Mouse (Mus musculus): Measurements from ENCODE around the gene Aes.

Aes gene

DNA sequence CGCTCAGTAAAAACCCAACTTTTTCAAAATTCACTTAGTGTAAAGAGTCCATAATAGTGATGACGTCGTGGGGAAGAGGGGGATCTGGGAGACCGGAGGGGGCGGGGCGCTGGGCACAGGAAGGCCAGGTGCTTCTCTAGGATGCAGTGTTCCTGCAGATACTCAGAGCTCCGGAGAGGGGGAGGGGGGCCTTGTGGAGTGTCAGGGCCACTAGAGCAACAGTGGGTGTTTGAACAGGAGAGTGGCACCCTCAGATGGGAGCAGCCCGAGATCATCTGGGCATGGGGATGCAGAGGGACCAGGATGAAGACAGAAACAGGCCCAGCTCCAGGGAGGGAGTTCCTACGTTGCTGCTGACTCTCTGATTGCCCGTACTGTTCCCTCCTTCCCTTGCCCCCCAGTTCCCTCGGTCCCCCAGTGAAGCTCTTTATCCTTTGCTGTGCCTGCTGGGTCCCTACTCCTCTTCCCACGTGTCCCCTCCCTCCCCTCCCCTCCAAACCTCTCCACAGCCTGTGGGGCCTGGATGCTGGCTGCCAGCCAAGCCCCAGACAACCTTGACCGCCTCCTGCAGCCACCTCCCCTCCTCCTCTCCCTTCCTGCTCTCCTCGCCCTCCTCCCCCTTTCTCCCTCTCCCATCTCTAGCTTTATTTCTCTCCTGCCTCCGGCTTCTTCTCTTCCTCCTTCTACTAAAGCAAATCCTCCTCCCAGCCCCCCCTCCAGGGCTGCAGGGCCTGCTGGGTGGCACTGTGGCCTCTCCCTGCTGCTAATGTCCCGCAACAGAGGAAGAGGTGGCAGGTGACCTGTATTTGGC, 9.3 kb downstream of the Aes start:
- DNase-seq (ENCODE audit: low read depth): no peak

DNA sequence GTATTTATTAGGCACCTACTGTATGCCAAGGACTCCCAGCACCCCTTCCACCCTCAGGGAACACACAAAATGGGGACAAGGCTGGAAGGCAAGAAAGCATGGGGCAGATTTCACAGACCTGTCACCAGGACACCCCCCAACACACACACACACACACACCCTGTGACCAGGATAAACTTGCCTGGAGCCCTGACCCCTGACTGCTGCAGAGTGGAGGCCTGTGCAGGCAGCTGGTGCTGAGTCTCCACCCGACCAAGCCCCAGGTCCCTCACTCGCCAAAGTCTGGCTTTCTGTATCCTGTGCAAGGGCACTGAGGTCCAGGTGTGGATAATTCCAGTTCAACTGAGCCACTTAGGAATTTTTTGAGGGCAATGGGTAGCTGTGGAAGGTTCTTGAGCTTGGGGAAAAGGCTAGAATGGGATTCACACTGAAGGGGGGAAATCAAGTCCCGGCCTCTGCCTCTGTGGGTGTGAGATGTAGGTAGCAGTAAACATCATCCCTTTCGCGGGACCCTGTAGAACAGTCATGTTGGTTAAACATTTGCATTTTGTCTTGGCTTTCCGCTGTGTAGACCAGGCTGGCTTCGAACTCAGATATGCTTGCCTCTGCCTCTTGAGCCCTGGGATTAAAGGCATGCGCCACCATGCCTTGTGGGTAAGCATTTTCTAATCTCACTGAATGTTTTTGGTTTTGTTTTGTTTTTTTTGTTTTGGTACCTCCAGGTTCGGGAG, 10.4 kb downstream of the Aes start:
- peak; percentile 33 for DNase-seq (ENCODE audit: low read depth)

DNA sequence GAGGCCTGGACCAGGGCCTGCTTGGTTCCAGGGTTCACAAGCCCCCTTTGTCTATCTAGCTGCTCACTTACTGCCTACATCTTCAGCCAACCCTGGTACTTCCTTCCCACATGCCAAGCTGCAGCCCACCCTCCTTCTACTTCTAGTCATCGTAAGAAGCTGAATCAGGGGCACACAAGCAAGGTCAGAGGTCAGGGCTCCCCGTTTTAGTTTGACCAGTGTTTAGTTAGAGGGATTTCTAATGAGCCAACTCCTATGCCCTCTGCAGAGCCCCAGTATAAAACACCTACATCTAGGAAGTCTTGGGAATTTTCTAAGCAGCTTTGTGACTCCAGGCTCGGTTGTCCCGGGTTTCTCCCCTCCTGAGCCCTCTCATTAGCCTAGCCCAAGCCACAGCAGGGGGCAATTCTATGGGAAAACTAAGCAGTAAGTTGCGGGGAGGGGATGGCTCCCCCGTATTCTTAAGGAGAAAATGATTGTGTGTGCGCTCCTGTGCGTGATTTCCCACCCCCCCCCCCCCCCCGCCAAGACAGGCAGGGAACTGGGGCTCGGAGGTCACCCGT, 11.0 kb downstream of the Aes start:
- DNase-seq (ENCODE audit: low read depth): no peak

DNA sequence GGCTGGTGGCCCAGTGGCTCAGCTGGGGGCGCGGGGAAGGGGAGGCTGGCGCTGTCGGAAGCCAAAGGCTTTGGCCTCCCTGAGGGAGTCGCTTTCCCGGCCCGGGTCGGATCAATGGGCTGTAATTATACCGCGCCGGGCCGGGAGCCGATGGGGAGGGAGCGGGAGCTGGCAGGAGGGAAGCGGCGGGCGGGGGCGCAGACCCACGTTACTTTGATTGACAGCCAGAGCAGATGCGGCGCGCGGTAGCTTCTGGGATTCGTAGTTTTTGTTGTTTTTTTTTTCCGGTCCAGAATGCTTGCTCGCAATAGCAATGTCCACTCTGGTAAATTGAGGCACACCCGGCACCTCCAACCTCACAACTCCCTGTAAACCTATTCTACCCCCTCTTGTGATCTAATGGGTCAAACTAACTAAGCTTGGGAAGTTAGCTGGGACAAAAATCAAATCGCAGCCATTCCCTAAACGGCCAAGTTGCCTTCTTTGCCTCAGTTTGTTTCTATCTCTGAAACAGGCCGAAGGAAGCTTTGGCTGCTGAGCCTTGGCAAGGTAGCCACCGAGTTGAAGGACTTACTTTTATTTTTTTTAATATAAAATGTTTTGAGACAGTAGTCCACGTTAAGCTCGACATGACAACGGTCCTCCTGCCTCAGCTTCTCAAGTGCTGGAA, 11.7 kb downstream of the Aes start:
- DNase-seq (ENCODE audit: low read depth): peak; percentile 86

DNA sequence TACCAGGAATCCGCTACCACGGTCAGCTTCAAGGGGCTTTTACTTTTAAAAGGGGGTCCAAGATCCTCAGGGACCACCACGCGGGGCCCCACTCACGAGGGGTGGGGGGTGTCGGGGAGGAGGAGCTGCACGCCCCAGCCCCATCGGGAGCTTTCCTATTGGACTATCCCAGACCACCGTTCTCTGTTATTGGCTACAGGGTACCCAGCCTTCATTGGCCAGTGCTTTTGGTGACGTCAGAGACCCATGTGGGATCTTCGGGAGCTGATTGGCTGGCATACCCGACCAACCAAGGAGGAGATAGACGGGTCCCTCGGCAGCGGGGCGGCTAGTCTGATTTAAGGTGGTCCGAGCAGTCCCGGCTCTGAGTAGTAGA, 12.2 kb downstream of the Aes start:
- DNase-seq (ENCODE audit: low read depth): peak; percentile 90

DNA sequence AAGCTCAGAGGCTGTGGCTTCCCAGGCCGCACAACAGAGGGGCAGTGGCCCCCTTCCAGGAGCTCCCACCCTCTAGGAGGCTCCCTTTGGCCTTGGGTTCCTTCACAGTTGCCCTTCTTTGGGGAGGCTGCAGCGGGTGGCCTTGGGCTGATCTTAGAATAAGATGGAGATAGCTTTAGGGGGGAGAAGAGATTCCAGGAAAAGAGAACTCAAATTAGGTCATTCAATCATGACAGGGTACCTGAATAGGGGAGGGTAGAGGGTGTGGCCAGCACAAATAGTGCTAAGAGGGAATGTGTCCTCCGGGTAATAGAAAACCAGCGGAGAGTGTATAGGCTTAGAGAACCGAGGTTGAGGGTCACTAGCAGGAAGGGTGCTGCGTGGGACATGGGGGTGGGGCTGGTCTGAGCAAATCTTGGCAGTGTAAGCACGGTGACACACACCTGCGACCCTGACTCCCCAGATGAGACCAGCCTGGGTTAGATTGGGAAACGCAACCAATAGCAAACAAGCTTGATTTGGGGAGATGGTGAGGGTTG, 12.9 kb downstream of the Aes start:
- DNase-seq (ENCODE audit: low read depth): no peak

DNA sequence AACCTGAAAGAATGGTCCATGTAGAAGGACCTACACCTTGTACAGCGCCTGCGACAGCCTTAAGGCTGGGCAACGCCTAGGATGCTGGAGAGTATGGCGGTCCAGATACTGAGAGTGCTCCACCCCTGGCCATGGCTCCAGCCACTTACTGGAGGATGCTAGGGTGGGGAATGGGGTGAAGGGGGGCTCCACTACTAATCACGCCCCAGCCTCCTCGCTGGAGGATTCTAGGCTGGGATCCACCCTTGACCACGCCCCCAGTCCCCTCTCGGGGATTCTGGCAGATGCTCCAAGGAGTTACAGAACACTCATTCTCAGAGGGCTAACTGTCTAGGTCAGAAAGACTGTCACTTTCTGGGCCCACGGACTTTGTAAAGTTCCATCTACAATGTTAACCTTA, 13.7 kb downstream of the Aes start:
- peak; percentile 13 for DNase-seq (ENCODE audit: low read depth)

DNA sequence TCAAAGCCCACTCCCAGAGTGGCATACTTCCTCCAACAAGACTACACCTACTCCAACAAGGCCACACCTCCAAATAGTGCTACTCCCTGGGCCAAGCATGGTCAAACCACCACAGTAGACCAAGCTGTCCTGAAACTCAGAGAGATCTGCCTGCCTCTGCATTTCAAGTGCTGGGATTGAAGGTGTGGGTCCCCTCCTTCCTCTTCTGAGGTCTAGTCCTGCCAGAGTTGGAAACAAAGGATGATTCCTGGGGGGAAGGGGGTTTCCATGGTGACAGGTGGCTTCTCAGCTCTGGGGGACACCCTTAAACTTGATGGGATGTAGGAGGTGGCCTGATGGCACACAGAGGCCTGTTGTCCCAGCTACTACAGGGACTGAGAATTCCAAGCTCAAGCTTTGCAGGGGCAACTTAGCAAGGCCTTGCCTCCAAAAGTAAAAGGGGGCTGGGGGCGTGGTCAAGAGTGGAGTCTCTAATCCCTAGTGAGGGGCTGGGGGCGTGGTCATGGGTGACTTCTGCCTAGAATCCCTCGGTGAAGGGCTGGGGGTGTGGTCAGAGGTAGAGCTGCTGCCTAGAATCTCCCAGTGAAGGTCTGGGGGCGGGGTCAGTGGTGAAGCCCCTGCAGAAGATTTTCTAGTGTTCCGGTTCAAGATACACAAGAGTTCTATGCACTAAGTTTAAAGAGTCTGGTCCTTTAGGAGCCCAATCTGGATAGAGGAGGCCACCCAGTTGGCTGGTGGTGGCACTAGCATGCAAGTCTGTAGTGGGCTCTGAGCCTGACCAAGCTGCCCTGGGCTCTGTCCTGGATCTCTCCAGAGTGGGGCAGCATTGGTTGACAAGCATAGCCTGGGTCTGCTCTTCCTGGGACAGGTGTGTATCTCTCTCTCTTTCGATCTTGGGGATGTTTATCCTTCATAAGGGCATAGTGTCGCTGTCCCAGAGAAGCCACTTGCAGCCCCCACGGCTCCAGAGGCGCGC, 15.1 kb downstream of the Aes start, which contains the start of gene Tle2:
Gene Tle2 (plus strand): TSS at position 481 of the 976 bp plus-strand sequence.
- DNase-seq (ENCODE audit: low read depth): peak; percentile 17

DNA sequence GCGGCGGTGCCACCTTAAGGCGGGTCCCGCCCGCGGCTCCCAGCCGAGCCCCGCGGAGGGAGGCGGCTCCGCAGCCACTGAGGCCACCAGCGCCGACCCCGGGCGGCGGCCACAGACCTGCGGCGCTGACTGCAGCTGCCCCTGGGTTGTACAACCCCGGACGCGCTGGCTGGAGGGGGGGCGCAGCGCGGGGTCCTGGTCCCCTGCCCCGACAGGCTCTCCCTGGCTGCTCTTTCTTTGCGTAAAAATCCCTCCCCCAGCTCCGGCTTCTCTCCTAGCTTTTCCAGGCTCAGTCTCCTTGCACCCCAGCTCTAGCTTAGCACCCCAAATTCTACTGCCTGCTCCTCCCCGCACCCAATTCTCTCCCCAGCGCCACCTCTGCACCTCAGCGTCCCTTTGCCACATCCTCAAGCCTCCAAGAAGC, 15.9 kb downstream of the Aes start:
- DNase-seq (ENCODE audit: low read depth): peak; percentile 41

DNA sequence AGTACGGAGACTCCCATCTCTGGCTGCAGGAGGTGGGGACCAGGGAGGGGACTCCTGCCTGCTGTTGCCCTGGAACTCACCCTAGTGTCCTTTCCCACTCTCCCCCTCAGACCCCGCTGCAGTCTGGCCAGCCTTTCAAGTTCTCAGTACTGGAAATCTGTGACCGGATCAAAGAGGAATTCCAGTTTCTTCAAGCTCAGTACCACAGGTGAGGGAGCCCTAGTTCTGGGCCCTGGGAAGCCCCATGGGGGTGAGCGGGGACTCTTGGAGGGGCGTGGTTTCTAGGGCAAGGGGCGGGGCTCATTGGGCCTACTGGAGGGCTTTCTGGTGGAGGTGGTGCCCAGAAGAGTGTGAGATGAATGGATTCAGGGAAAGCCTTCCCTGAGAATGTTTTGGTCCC, 16.4 kb downstream of the Aes start:
- DNase-seq (ENCODE audit: low read depth): peak; percentile 35

DNA sequence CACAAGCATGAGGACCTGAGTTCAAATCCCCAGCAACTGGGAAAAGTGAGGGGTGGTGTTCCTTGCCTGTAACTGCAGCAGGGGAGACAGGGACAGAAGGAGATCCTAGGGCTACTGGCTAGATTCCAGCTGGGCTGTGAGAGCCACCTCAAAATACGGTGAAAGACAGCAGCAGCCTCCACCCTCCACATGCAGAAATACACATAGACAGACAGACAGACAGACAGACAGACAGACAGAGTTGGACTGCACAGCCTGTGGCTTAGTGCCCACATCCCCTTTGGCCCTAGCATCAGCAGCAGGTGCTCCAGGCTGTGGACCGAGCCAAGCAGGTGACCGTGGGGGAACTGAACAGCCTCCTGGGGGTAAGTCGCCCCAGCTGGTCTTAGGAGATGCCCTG, 20.7 kb downstream of the Aes start:
- no peak for DNase-seq (ENCODE audit: low read depth)

DNA sequence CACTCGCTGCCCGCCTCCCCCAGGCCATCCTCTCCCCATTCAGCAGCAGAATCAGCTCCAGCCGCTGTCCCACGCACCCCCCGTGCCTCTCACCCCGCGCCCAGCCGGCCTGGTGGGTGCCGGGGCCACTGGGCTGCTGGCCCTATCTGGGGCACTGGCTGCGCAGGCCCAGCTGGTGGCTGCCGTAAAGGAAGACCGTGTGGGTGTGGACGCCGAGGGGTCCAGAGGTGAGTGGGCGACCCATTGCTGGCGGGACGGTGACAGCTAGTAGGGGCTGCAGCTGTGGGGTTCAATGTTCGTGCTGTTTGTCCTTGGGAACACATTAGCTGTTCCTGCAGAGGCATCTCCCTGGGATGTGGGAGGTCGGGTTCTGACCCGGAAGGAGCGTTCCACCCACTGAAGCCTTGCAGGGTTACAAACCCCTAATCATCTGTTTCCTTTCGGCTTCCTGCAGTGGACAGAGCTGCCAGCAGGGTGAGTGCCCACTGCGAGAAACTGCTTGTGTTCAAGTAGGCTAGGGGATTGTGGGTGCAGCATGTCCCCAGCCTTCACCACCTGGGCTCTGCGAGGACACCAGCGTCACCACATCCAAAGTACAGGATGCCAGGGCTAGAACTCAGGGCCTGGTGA, 21.3 kb downstream of the Aes start:
- peak; percentile 42 for DNase-seq (ENCODE audit: low read depth)

DNA sequence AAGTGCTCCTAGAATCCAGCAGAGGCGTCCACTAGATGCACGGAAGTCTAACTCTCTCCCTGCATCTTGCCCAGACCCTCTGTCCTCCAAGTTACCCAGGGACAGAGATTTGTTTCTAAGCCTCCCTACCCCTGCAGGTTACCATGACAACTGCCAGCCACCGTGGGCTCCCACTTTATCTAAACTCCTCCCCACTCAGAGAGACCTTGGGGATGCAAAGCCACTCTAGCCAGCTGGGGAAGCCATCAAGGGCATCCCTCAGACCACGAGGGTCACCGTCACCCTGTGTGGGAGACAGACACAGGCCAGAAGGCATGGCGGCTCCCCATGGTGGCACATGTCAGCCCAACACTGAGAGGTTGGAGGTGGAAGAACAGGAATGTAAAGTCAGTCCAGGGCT, 24.1 kb downstream of the Aes start:
- DNase-seq (ENCODE audit: low read depth): no peak

DNA sequence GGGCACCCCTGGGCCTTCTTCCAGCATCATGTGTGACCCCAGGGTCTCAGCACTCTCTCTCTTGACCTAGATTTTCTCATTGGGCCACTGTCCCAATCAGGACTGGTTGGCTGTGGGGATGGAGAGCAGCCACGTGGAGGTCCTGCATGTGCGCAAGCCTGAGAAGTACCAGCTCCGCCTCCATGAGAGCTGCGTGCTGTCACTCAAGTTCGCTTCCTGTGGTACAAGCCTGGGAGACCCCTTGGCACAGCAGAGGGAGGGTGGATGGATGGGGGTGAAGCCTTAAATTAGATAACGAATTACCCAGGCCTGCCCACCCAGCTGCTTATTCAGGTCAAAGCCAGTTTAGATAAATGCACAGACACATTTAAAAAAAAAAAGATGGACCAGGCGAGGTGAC, 29.5 kb downstream of the Aes start:
- no peak for DNase-seq (ENCODE audit: low read depth)

DNA sequence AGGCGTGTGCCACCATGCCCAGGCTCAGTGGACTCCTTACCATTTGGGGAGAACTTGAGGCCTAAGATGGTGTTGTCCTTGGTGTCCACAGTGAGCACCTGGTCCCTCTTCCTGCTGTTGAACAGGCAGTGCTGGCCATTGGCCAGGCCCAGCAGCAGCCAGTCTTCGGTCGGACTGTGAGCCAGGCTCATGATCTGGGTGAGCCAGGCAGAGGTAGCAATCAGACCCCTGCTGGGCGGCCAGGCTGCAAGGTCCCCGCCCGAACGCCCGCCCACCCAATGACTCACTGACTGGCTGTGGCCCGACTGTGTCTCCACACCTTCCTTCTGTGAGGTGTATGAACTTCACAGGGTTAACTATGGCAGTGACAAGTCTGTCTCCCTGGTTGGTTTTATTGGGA, 32.6 kb downstream of the Aes start:
- no peak for DNase-seq (ENCODE audit: low read depth)

DNA sequence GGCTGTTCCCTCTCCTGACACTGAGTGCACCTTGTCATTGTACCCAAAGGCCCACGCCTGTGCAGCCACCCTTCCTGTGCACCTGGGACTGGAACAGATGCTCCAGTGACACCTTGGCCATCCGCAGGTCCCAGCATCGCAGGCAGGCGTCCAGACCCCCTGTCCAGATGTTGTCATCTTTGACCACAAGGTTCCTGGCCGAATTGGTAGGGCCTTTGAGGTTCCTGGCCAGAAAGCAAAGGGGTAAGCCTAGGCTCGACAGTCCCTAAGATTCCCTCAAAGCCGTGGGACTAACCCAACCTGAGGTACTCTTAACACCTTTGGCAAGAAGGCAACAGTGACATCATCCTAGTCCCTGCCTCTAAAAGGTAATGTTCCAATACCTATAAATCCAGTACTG, 33.3 kb downstream of the Aes start:
- no peak for DNase-seq (ENCODE audit: low read depth)

DNA sequence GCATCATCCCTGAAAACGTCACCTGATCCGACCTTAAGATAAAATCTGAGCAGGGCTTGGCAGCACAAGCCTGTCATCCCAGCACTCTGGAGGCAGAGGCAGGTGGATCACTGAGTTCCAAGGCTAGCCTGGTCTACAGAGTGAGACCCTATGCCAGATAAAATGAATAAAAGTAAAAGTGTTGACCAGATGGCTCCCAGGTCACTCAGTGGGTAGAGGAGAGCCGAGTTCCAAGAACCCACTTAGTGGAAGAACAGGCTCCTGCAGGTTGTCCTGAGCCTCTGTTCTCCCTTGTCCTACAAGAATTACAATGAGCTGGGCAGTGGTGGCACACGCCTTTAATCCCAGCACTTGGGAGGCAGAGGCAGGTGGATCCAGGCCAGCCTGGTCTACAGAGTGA, 33.9 kb downstream of the Aes start:
- no peak for DNase-seq (ENCODE audit: low read depth)

DNA sequence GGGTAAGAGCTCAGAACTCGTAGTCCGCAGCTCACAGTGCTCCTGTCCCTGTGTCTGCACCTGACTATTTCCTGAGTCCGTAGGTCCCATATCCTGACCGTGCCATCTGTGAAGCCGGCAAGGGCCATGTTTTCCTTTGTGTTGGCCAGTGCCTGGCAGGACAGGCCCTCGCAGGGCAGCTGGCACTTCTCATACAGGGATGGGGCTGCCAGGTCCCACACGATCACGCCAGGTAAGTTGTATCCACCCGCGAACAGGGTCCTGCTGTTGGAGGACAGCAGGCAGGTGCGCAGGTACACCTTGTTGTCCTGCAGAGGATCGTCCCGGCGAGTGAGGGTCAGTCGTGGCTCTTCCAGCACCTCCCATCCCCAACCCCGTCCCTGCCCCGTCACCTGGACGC, 34.6 kb downstream of the Aes start:
- no peak for DNase-seq (ENCODE audit: low read depth)

DNA sequence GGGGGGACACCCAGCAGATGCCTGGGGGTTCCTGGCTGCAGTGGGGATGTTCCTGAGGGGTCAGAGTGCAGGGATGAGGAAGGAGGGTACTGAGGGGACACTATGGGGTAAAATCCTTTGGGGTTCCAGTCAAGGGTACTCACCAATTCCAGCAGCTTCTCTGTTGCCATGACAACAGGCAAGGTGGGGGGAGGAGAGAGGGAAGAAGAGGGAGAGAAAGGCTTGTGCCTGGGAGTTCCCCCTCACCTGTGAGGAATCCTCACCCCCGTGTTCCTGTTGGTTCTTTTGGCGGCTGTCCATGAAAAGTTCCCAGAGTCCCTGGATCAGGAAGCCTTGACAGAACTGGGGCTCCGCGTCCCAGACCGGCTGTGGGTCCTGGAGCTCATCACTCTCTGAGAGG, 36.3 kb downstream of the Aes start:
- DNase-seq (ENCODE audit: low read depth): no peak

DNA sequence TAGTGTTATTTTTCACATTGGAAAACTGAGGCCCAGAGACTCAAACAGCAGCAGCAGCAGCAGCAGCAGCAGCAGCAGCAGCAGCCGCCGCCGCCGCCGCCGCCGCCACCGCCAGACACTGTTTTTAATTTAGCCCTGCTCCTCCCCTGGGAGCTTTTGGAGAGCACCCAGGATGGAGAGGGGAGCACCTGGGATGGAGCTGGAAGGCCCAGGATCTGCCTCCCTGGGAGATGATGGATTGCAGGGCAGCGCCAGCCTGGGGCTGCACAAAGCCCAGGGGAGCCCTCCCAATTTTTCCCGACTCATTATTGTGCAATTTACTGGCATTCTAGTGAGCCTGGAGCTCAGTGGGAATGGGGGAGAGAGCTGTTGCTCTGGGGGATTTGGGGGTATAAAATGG, 37.3 kb downstream of the Aes start:
- DNase-seq (ENCODE audit: low read depth): no peak

Data from naive thymus-derived CD4-positive, alpha-beta T cell, adult 2 months (primary cell).